Mouse (Mus musculus) liver, embryonic 12.5 days (tissue): ENCODE data around the gene Gpr61. TPM values are rescaled to one million over a fixed set of nuclear protein-coding genes. Genes with fewer than 3 reads are reported as not detected.

Experiments used
- ATAC-seq: fragments of 200-750 bp; cut with Nextera tagmentation; 2 replicates; pipeline ENCODE4 v1.8.0; 2017; ENCODE audit warnings: moderate number of reproducible peaks, mild to moderate bottlenecking, moderate library complexity
- H3K27ac ChIP-seq: fragments of 300-500 bp; sonication (generic); 2 replicates; pipeline ENCODE4 v1.5.1; 2016; ENCODE audit warnings: mild to moderate bottlenecking
- H3K27me3 ChIP-seq: fragments of 300-500 bp; sonication (generic); replicated peaks from 2 replicates; pipeline ENCODE4 v1.6.1; 2016; ENCODE audit warnings: mild to moderate bottlenecking, moderate library complexity
- H3K36me3 ChIP-seq: fragments of 300-500 bp; sonication (generic); 2 replicates; pipeline ENCODE4 v1.6.1; 2016; ENCODE audit warnings: mild to moderate bottlenecking, moderate library complexity
- H3K4me1 ChIP-seq: fragments of 300-500 bp; sonication (generic); 2 replicates; pipeline ENCODE4 v1.6.1; 2016
- H3K4me2 ChIP-seq: fragments of 300-500 bp; sonication (generic); 2 replicates; pipeline ENCODE4 v1.6.1; 2016; ENCODE audit warnings: mild to moderate bottlenecking, moderate library complexity
- H3K4me3 ChIP-seq: fragments of 300-500 bp; sonication (generic); 2 replicates; pipeline ENCODE4 v1.5.1; 2016; ENCODE audit warnings: mild to moderate bottlenecking, moderate library complexity
- H3K9ac ChIP-seq: fragments of 300-500 bp; sonication (generic); 2 replicates; pipeline ENCODE4 v1.6.1; 2016; ENCODE audit warnings: mild to moderate bottlenecking, moderate library complexity
- H3K9me3 ChIP-seq: fragments of 300-500 bp; sonication (generic); replicated peaks from 2 replicates; pipeline ENCODE4 v1.6.1; 2016; ENCODE audit warnings: mild to moderate bottlenecking, moderate library complexity
- WGBS: fragments of 180-500 bp; shearing (Covaris S2); methylation state at CpG from one replicate; pipeline ENCODE4 v1.1.7; 2016; ENCODE audit not compliant: insufficient replicate concordance; 5-methylcytosine and 5-hydroxymethylcytosine counted together
- polyA plus RNA-seq: library from polyadenylated mRNA; unstranded; fragments of >200 nt; fragmentation: Nextera tagmentation; extraction: Ambion mirVana; gene quantifications from 2 replicates; pipeline ENCODE4 v1.2.1, GENCODE M21; 2016

The Gpr61 gene
- polyA plus RNA-seq, 1 experiment from 2014 or later = 0.04 TPM

DNA sequence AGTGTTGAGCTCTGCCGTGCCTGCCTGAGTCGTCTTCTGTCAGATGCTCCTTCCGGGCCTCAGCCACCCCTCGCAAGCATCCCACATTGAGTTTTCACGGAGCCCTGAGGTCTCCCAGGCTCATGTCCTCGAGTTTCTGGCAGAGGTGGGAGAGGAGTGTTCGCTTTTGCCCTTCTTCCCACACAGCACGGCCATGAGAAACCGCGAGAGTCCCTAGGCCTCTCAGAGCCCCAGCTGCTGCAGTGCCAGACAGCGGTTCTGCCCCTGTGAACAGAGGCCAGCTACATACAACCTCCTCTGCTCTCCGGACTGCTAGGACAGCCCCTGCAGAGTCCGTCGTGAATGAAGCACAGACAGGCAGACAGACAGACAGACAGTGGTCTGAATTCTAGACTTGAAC, 12.8 kb upstream of the Gpr61 start:
- Histone ChIP-seq H3K36me3 (no peaks in the 10 kb centered on the region), H3K4me1 (no peaks in the 10 kb centered on the region), H3K4me3 (no peak overlapping the region), H3K27me3 (peaks cover 30% of the 10 kb centered on the region), H3K9me3 (no peaks in the 10 kb centered on the region), H3K9ac (no peak overlapping the region), H3K4me2 (no peak overlapping the region), H3K27ac (no peak overlapping the region)
- WGBS = 52% methylated on average over 14 of the region's 14 CpGs
- no peak for ATAC-seq

DNA sequence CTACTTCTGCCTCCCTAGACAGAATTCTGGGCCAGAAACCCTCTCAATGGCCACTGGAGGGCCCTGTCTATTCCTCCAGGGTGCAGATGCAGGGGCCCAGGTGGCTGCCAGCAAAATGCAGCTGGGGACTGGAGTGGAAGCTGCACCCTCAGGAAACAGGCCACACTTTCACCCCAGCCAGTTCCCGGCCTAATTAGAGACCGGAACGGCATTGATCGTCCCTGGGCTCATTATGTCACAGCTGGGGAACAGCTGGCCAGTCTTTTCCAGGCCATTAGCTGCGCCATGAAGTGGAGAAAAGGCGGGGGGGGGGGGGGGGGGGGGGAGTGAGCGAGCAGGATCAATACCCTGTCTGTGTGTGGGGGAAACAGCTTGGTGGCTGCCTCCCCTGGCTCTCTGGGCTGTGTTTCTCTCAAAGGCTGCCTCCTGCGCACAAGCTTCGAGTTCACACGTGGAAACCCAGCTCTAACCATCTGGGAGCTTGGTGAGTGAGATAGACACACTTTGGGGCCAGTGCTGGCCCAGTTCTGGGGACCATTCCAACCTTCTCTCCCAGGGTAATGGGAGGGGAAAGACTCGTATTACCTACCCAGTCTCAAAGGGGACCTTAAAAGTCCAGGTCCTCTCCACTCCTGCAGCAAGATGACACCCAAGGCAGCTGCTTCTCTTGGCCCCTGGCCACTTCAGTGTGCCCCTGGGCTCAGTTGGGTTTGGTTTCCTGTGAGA, 12.0 kb upstream of the Gpr61 start:
- no peak overlapping the region for H3K27ac ChIP-seq
- WGBS = 34% methylated on average over 10 of the region's 11 CpGs
- no peaks in the 10 kb centered on the region for H3K36me3 ChIP-seq
- H3K9me3 ChIP-seq = no peaks in the 10 kb centered on the region
- no peaks in the 10 kb centered on the region for H3K4me1 ChIP-seq
- no peak overlapping the region for H3K4me2 ChIP-seq
- no peak for ATAC-seq
- peaks cover 27% of the 10 kb centered on the region for H3K27me3 ChIP-seq
- H3K4me3 ChIP-seq = no peak overlapping the region
- no peak overlapping the region for H3K9ac ChIP-seq

DNA sequence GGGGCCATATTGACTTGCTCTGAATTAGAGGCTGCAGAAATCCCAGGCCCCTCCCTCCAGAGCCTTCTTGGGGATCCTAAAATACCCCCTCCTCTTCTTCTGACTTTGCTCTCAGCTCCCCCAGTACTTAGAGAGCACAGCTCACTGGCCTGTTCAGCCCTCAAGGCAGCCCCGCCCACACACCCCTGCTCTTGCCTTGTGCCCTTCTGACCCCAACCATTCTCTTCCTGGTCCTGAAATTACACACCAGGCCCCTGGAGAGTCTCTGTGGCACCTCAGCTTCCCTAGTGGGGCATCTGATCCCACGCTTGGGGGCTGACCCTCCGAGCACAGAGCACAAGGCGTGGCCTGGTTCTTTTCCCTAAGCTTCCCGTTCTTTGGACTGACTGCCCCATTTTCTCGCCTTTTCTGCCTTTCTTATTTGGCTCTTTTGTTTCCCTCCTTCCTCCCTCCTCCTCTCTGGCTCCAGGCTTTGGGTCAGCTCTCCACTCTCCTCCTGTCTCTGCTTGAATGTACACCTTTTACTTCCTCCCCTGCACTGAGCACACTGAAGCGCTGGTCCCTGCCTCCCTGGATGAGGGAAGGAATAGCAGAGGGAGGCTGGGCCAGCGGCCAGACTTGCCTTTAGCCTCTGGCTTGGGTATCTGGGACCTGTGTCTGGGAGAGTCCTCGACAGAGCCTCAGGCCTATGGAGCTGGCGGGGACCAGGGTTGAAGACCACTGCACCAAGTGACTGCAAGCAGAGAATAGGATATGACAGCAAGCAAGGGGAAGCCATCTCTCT, 11.0 kb upstream of the Gpr61 start:
- Histone ChIP-seq H3K27ac (no peak overlapping the region), H3K4me1 (no peaks in the 10 kb centered on the region), H3K4me2 (no peak overlapping the region), H3K4me3 (no peak overlapping the region), H3K36me3 (no peaks in the 10 kb centered on the region), H3K27me3 (peaks cover 30% of the 10 kb centered on the region), H3K9ac (no peak overlapping the region), H3K9me3 (no peaks in the 10 kb centered on the region)
- ATAC-seq = 0 out of 2 replicates have a peak, but pooled peaks have one; percentile 27
- WGBS = 55% methylated on average over 10 of the region's 10 CpGs

DNA sequence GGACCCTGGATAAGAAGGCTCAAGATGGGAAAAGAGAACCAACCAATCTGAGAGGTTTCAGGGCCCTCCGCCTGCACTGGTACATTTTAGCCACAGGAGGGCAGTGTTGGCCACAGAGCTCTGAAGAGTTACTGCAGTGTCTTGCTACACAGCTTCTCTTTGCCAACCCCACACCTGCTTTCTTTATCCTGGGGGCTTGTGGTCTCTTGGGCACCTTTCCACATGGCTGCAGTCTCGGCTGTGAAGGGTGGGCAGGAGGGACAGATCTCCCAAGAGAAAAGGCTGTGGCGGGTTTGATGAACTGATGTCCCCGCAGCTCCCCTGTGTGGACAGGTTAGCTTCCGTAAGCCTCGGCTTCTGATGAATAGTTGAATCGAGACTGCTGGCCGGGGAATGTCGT, 10.1 kb upstream of the Gpr61 start:
- ATAC-seq = 0 out of 2 replicates have a peak, but pooled peaks have one; percentile 3
- H3K9ac ChIP-seq = no peak overlapping the region
- no peaks in the 10 kb centered on the region for H3K36me3 ChIP-seq
- no peaks in the 10 kb centered on the region for H3K4me1 ChIP-seq
- no peak overlapping the region for H3K27ac ChIP-seq
- H3K9me3 ChIP-seq = no peaks in the 10 kb centered on the region
- WGBS = 28% methylated on average over 9 of the region's 9 CpGs
- no peak overlapping the region for H3K4me3 ChIP-seq
- H3K4me2 ChIP-seq = no peak overlapping the region
- H3K27me3 ChIP-seq = peaks cover 30% of the 10 kb centered on the region

DNA sequence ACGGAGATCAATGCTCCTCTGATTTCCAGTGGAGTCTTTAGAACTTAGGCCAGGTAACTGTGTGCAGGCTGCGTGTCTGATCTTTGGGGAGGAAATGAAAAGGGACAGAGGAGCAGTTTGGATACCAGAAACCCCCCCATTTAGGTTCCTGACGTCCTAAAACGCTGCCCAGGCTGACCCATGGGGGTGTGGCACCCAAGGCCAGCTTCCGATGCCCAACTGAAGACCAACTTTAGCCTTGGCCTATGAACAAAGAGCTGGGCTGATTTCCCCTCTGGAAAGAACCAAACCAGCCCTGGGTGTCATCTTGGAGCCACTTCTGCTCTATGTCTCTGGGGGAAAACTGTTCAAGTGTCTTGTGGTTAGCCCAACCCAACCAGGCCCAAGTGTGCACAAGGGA, 9.4 kb upstream of the Gpr61 start:
- Histone ChIP-seq H3K4me3 (no peak overlapping the region), H3K36me3 (no peaks in the 10 kb centered on the region), H3K9me3 (no peaks in the 10 kb centered on the region), H3K27ac (no peak overlapping the region), H3K9ac (no peak overlapping the region), H3K4me1 (no peaks in the 10 kb centered on the region), H3K27me3 (peaks cover 30% of the 10 kb centered on the region), H3K4me2 (no peak overlapping the region)
- 44% methylated on average over 5 of the region's 5 CpGs for WGBS
- ATAC-seq = no peak

DNA sequence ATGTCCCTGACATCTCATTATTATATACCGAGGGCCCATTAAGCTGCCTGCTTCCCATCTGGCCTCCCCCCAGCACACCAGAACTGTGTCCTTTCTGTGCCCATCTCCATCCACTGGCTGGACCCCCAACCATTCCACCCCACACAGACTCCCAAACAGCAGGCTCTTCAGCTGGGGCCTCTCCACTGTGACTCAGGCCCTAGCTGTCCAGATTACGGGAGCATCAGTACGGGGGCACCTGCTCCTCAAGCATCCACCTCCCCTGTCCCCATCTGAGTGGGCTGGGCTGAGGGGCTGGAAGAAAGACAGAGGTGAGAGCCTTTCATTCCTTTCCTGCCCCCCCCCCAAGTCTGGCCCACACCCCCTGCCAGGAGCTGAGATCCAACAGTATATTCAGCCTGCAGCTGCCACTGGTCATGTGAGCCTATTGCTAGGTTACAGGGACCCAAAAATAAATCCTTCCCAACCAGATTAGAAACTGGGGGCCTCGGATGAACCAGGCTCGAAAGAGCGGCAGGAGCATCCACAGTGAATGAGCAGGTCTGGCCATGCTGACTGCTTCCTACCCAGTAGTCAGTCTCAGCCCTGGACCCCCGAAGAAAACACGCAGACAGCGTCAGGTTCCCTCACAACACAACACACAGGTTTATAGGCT, 3.8 kb upstream of the Gpr61 start:
- Histone ChIP-seq H3K36me3 (no peaks in the 10 kb centered on the region), H3K4me2 (no peak overlapping the region), H3K27ac (no peak overlapping the region), H3K9me3 (no peaks in the 10 kb centered on the region), H3K9ac (no peak overlapping the region), H3K4me1 (no peaks in the 10 kb centered on the region), H3K27me3 (peaks cover 18% of the 10 kb centered on the region), H3K4me3 (no peak overlapping the region)
- WGBS = 58% methylated on average over 9 of the region's 9 CpGs
- no peak for ATAC-seq

DNA sequence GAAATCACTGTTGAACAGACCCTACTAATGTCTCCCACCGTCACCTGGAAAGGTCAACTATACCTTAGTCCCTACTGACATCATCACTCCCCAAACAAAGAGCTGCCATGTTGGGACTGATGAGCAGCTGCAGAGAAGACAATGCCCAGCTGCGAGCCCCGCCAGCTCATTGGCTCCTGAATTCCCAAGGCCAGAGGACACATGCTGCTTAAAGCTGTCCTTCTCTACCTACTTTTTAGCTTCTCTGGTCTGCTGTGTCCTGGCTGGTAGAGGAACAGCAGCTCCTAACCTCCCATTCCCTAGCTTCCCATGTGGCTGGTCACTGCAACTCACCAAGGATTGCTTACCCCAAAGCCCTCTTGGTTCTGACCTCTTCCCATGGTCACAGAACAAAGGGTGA, 2.4 kb downstream of the Gpr61 start:
- no peak overlapping the region for H3K9ac ChIP-seq
- ATAC-seq = no peak
- 73% methylated on average over 3 of the region's 3 CpGs for WGBS

DNA sequence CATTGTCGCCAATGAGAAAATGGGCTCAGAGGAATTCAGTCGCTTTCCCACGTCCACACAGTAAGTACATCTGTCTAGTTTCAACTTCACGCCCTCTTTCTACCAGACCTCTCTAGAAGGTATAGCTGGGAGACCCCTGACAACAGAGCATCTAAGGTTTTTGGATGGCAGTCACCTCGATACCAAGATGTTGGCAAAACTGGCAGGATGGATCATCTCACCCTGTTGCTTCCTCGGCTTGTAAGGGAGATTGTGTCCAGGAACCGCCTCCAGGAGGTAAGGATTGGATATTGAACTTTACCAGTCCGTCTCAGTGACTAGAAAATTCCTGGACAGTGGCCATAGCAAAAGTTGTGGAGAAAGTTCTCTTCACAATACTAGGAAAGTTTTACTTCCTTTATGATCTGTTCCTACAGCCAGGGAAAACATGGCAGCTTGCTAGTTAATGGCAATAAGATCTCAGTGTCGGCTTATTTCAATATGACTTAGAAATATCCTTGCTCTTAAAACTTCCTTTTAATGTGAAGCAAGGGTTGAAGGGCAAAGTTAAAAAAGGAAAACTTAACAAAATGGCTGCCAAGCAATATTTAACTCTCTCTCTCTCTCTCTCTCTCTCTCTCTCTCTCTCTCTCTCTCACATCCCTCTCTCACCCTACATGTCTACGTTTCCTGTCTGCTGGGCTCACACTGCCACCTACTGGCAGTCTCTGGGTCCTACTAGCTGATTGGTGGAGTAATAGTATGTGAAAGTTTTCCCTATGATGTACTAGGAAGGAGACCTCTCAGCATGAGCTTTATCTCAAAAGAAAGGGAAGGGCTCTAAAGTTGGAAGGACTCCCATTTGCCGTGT, 7.1 kb downstream of the Gpr61 start:
- no peak overlapping the region for H3K9ac ChIP-seq
- H3K27me3 ChIP-seq = no peaks in the 10 kb centered on the region
- 60% methylated on average over 11 of the region's 11 CpGs for WGBS
- H3K4me1 ChIP-seq = peaks cover 43% of the 10 kb centered on the region
- H3K4me3 ChIP-seq = no peak overlapping the region
- H3K27ac ChIP-seq = peak overlapping the region; percentile 52
- no peaks in the 10 kb centered on the region for H3K9me3 ChIP-seq
- peaks cover 6% of the 10 kb centered on the region for H3K36me3 ChIP-seq
- peak; percentile 42; the same call in 1 of the 2 replicates for ATAC-seq
- peak overlapping the region; percentile 79 for H3K4me2 ChIP-seq

More for the DNA sequence above, 2.4 kb downstream of the Gpr61 start:
- Histone ChIP-seq H3K4me3 (no peak overlapping the region), H3K27me3 (peaks cover 6% of the 10 kb centered on the region), H3K36me3 (no peaks in the 10 kb centered on the region), H3K4me1 (peaks cover 12% of the 10 kb centered on the region), H3K27ac (no peak overlapping the region), H3K4me2 (no peak overlapping the region), H3K9me3 (no peaks in the 10 kb centered on the region)

DNA sequence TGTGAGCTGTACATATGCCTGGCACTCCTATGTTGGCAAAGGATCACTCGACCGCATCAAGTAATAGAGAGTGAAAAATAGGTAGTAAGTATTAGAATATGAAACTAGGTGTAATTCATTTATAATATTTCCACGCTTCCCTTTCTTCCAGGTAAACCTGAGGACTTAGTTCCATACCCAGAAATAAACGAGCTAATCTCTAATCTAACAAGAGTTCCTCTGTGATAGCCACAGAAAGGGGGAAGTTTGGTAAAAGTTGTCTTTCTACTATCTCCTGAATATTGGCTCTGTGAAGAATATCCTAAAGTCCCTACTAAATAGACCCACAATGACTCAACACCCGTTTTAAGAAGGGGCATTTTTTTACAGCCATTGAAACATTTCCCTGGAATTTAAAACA, 8.0 kb downstream of the Gpr61 start:
- H3K27me3 ChIP-seq = no peaks in the 10 kb centered on the region
- no peaks in the 10 kb centered on the region for H3K9me3 ChIP-seq
- peak overlapping the region; percentile 96 for H3K9ac ChIP-seq
- ATAC-seq = no peak
- H3K36me3 ChIP-seq = peaks cover 11% of the 10 kb centered on the region
- peak overlapping the region; percentile 79 for H3K4me2 ChIP-seq
- 31% methylated on average over 5 of the region's 5 CpGs for WGBS
- H3K27ac ChIP-seq = peak overlapping the region; percentile 98
- H3K4me3 ChIP-seq = peak overlapping the region; percentile 97
- peaks cover 52% of the 10 kb centered on the region for H3K4me1 ChIP-seq

DNA sequence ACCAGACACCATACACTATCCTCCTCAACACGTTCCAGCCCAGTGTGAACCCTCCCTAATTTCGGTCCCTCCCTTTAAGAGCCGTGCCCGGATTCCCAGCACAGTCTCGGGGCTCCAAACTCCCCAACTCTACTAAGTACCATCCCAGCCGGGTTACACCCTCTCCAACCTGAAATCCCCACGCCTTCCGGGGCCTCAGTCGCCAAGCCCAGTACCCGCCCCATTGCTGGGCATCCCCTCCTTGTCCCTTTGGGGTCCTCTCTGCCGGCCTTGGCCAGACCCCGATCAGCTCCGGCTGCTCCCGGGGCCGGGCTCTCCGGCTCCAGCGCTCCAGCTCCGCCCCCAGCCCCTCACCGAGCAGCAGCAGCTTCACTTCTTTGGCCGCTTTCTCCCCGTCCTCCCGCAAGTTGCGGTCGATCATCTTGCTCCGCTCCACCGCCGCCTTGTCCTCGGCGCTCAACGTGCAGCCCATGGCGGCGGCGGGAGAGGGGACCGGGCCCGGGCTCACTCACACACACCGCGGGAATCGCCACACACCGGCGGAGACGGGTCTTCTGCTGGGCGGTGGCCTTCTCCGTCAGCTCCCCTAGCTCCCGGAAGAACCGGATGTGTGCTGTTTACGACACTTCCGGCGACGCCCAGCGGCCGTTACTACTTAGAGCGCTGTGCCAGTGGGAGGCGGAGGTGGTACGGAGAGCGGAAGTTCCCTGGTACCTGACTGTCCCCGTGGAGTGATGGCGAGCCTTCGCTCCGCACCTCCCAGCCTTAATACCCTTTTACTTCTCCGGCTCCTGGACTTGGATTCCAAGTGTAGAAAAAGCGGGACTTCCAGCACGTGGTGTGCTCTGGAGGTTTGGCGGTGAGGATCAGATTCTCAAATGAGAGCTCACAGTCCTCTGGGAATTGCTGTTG, 8.9 kb downstream of the Gpr61 start, which contains the start of gene Gnai3:
Gene Gnai3, minus strand, starts transcription at position 613 of the 912 bp plus-strand sequence.
- under 1% methylated on average over 63 of the region's 63 CpGs for WGBS
- peaks cover 52% of the 10 kb centered on the region for H3K4me1 ChIP-seq
- H3K27ac ChIP-seq = peak within 1 kb of the TSS; percentile 98
- H3K9me3 ChIP-seq = no peaks in the 10 kb centered on the region
- ATAC-seq = peak; percentile 95
- H3K4me2 ChIP-seq = peak within 1 kb of the TSS; percentile 79
- H3K4me3 ChIP-seq = peak within 1 kb of the TSS; percentile 97
- H3K9ac ChIP-seq = peak within 1 kb of the TSS; percentile 96
- H3K27me3 ChIP-seq = no peaks in the 10 kb centered on the region
- peaks cover 16% of the 10 kb centered on the region for H3K36me3 ChIP-seq
